In genomic region chr2:121866071-121866601, GRCm38 (mm10) we compare ENCODE assay signal across 8 mouse cellular contexts. TPM values are rescaled to one million over a fixed set of nuclear protein-coding genes. Genes with fewer than 3 reads are reported as not detected.
DNase-seq lines count a peak whose midpoint lies in the region; ATAC-seq and TF ChIP-seq lines count a peak whose summit lies in the region.

No protein-coding gene starts in this region.

- no peak overlapping the region; the same call in 1 of the 2 replicates for H3K27ac ChIP-seq in bone marrow, adult 2 months (ENCODE audit: control insufficient read depth, insufficient read depth, low read depth, low read length, poor library complexity)
- H3K27ac ChIP-seq in kidney, embryonic 15.5 days, result peak overlapping the region; percentile 87
- no peak overlapping the region for H3K27ac ChIP-seq in liver, embryonic 13.5 days

- no peak; the same call in 1 of the 2 replicates for ATAC-seq in kidney, embryonic 15.5 days (replicated peaks; ENCODE audit: low FRiP score)
- no peak for ATAC-seq in liver, embryonic 13.5 days (ENCODE audit: low read depth)
- no peak for ATAC-seq in erythroid progenitor cell, adult 5-6 weeks (replicated peaks; ENCODE audit: low FRiP score, poor library complexity, severe bottlenecking)

- peak overlapping the region; percentile 51 for H3K9ac ChIP-seq in kidney, embryonic 15.5 days
- H3K9ac ChIP-seq in liver, embryonic 13.5 days, result peak overlapping the region; percentile 81

- no peaks in the 10 kb centered on the region; the same call in 1 of the 2 replicates for H3K4me1 ChIP-seq in bone marrow, adult 2 months (ENCODE audit: control insufficient read depth, insufficient read depth, low read length)
- H3K4me1 ChIP-seq in kidney, embryonic 15.5 days, result peaks cover 15% of the 10 kb centered on the region; the same call in 1 of the 2 replicates
- peaks cover 31% of the 10 kb centered on the region for H3K4me1 ChIP-seq in liver, embryonic 13.5 days (replicated peaks)

- peak overlapping the region; percentile 61 for H3K4me3 ChIP-seq in bone marrow, adult 2 months (replicated peaks; ENCODE audit: control insufficient read depth, low read depth, low read length)
- peak overlapping the region; percentile 84 for H3K4me3 ChIP-seq in kidney, embryonic 15.5 days (replicated peaks)
- H3K4me3 ChIP-seq in liver, embryonic 13.5 days (replicated peaks), result peak overlapping the region; percentile 78

- H3K27me3 ChIP-seq in kidney, embryonic 15.5 days, result no peaks in the 10 kb centered on the region; the same call in 1 of the 2 replicates
- peaks cover 15% of the 10 kb centered on the region for H3K27me3 ChIP-seq in liver, embryonic 13.5 days

- H3K4me2 ChIP-seq in kidney, embryonic 15.5 days, result peak overlapping the region; percentile 81
- peak overlapping the region; percentile 96 for H3K4me2 ChIP-seq in liver, embryonic 13.5 days

- peak; percentile 87 for DNase-seq in heart, adult 11 months
- DNase-seq in heart, postnatal 25 days (ENCODE audit: low spot score), result no peak
- DNase-seq in frontal cortex, adult 2 months (ENCODE audit: extremely low spot score in 1 of 2, low spot score in 1 of 2), result peak; percentile 22 to 69
- peak; percentile 1 for DNase-seq in liver, embryonic 13.5 days
- DNase-seq in neural tube, embryonic 10.5 days (ENCODE audit: extremely low spot score, low spot score), result peak; percentile 45

- no peak for TF ChIP-seq POLR2A in bone marrow, adult 2 months (IDR thresholded peaks at IDR 0.05; ENCODE audit: borderline replicate concordance, control insufficient read depth, low read depth, low read length)

- H3K36me3 ChIP-seq in kidney, embryonic 15.5 days, result no peaks in the 10 kb centered on the region
- H3K36me3 ChIP-seq in liver, embryonic 13.5 days, result no peaks in the 10 kb centered on the region

- H3K9me3 ChIP-seq in kidney, embryonic 15.5 days (replicated peaks), result no peaks in the 10 kb centered on the region
- no peaks in the 10 kb centered on the region for H3K9me3 ChIP-seq in liver, embryonic 13.5 days (replicated peaks)

- no peak for TF ChIP-seq CTCF in bone marrow, adult 2 months (IDR thresholded peaks at IDR 0.05; ENCODE audit: control insufficient read depth, insufficient read depth, low read length)

- WGBS in bone marrow, adult 2 months, result 3% methylated on average over 18 of the region's 18 CpGs
- 2% methylated on average over 18 of the region's 18 CpGs for WGBS in kidney, embryonic 15.5 days
- WGBS in liver, embryonic 13.5 days (ENCODE audit: insufficient replicate concordance), result 8% methylated on average over 18 of the region's 18 CpGs

- intact Hi-C loops in heart, postnatal 25 days (cut with DNase I), result no loop called here

RNA-seq across cellular contexts. Expression of gene Casc4, which starts 0.6 kb away (rescaled TPM):
- total RNA-seq in heart, postnatal 25 days (2021), result 1 to 10 TPM; 8.3 to 9.7 TPM
- polyA plus RNA-seq in bone marrow, adult 2 months (2011; ENCODE audit: insufficient read depth, insufficient read length, low replicate concordance, missing spikeins), result 0.92 and 7.7 TPM in 2 replicates
- polyA plus RNA-seq in frontal cortex, adult 2 months (2012; rRNA removed), result 38.1 and 45.7 TPM in 2 replicates
- polyA plus RNA-seq in kidney, embryonic 15.5 days (2015; fragmentation: Nextera tagmentation; extraction: Ambion mirVana), result 20.0 and 23.3 TPM in 2 replicates
- 5.4 and 6.6 TPM in 2 replicates for polyA plus RNA-seq in liver, embryonic 13.5 days (2015; fragmentation: Nextera tagmentation; extraction: Ambion mirVana)
- total RNA-seq in erythroid progenitor cell, adult 5-6 weeks (2015; ENCODE audit: low replicate concordance), result 0.42 and 1.1 TPM in 2 replicates
- 0.51 and 4.8 TPM in 2 replicates for total RNA-seq in erythroid progenitor cell, adult 5-6 weeks (2017; ENCODE audit: low replicate concordance)

RNA-seq across cellular contexts. Expression of gene Frmd5, which starts 59.2 kb away (rescaled TPM):
- 100 to 1,000 TPM; 162 to 175 TPM for total RNA-seq in heart, postnatal 25 days (2021)
- not detected in 2 replicates for polyA plus RNA-seq in bone marrow, adult 2 months (2011; ENCODE audit: insufficient read depth, insufficient read length, low replicate concordance, missing spikeins)
- polyA plus RNA-seq in frontal cortex, adult 2 months (2012; rRNA removed), result 28.2 and 30.6 TPM in 2 replicates
- polyA plus RNA-seq in kidney, embryonic 15.5 days (2015; fragmentation: Nextera tagmentation; extraction: Ambion mirVana), result 1.8 and 2.4 TPM in 2 replicates
- 0.28 and 0.30 TPM in 2 replicates for polyA plus RNA-seq in liver, embryonic 13.5 days (2015; fragmentation: Nextera tagmentation; extraction: Ambion mirVana)
- total RNA-seq in erythroid progenitor cell, adult 5-6 weeks (2015; ENCODE audit: low replicate concordance), result not detected in 2 replicates
- total RNA-seq in erythroid progenitor cell, adult 5-6 weeks (2017; ENCODE audit: low replicate concordance), result 0.26 TPM in 1 of 2 replicates, not detected in the other
